Mouse (Mus musculus) WW6 (cell line): Measurements from ENCODE around the gene Prkaca.
"Not testable (repeated sequence)": the region's sequence is repeated elsewhere in the genome, so short reads cannot be mapped to it uniquely, and the experiment has no call there.

ENCODE experiments used
- DNase-seq: peaks from one replicate; pipeline ENCODE4 v3.0.0-alpha.2; 2013; ENCODE audit warnings: low read depth, low spot score

Prkaca gene

DNA sequence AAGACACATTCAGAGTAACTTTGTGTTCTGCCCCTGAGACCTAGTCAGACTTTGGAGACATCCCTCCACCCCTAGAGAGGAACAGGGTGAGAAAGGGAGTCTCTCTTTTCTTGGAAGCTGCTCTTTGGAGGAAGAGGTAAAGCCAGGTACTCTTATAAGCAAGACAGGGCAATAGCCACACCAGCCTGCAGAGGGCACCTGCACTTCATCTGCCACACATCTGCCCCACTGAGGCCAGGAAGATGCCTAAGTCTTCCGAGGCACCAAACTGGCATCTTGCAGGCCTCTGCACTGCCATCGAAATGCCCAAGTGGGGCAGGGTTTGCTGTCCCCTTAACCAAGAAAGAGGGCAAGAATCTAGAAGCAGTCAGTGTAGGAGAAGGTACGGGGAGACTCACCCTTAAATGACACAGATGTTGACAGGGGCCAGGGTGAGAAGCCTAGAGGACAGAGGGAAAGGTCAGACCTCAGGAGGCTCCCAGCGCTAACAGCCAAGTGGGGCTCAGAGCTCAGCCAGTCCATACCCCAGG is 3.4 kb downstream of the Prkaca start:
- DNase-seq, result no peak

DNA sequence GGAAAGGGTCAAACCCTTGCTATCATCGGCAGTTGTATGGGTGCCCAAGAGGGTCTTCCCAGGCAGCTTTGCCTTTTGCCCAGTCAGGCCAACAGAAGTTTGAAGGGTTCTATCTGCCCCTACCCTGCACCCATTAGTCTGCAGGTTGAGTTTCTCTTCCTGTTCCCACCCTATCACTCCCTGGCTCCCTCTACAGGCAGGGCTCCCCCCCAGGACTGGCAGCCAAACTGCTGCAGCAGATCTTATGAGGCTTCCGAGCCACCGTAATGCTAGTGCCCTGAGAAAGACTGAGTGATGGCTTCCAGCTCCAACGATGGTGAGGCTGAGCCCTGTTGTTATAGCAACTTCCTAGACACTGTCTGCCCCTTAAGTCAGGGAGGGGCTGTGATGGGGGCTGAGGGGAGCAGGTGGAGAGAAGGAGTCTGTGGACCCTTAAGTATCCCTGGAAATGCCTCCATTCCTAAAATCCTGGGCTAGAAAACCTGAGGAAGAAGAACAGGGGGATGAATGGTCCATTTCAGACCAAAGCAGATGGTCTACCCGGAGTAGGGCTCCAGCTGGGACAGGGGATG is 4.1 kb downstream of the Prkaca start:
- no peak for DNase-seq

GRCm38 (mm10) chr8:83977646-83978045 is 4.9 kb downstream of the Prkaca start:
- DNase-seq, result no peak

GRCm38 (mm10) chr8:83978200-83978599 is 5.4 kb downstream of the Prkaca start:
- DNase-seq, result no peak

DNA sequence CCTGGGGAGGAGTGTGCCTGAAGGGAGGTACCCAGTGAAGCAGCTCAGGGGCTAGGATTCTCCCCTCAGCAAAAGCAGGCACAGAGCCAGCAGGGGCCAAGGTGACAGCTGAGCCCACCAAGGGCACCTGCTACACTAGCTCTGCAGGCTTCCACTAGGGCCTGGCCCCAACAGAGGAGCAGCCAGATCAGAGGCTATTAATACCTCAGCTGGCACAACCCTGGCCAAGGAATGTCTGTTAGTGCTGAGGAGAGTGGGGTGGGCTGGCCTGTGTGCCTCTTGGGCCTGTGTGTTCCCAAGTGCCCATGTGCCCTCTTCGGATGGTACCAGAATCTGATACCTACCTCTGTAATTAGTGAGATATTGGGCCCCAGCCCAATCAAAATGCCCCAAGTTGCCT is 7.5 kb downstream of the Prkaca start:
- DNase-seq, result no peak

DNA sequence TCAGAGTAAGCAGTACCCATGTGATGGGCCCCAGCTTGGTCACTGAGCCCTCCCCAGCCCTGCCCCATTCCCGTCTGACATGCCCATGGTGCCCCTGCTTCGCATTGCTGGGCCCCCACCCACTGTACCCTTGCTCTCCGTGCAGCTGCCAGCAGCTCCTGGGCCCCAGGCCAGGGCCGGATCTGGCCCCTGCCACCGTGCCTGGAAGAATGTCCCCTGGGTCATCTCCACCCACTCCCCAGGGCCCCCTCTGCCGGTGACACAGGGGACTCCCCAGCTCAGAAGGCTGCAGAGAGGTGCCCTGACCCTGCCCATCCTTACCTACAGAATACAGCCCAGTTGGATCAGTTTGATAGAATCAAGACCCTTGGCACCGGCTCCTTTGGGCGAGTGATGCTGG is 8.1 kb downstream of the Prkaca start:
- DNase-seq, result no peak

- DNase-seq, result no peak
Measured at GRCm38 (mm10) chr8:83981533-83981932, 8.7 kb downstream of the Prkaca start.

DNA sequence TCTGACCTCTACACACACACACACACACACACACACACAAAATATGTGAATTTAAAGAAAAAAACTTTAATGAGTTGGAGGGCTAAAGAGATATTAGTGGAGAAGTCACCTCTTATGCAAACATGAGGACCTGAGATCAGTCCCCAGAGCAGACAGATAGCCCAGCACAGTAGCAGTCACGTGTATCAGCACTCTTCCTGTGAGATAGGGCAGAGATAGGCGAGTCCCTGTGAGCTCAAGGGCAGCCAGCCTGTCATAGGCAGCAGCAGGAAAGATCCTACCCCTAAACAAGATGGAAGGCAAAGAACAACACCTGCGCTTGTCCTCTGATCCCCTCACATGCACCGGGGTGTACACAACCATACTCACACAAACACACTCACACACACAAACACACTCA is 9.7 kb downstream of the Prkaca start:
- DNase-seq, result no peak

- DNase-seq, result not testable (repeated sequence)
Measured at GRCm38 (mm10) chr8:83983222-83983621, 10.4 kb downstream of the Prkaca start.

DNA sequence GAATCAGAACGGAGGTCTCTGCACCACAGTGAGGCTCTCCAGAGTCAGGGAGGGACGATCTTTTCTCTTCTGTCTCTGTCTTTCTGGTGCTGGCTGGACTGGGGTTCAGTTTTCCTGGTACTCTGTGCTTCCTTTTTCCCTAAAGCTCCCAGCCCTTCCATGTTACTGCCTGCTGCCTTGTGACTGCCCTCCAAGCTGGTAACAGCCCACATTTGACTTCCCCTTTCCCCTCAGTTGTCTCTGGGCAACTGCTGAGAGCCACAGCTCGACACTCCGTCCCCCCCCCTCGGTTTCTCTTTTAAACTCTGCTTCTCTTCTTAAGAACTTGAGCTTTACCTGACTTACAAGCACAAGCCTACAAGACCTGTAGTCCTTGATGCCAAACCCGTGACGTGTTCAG is 16.4 kb downstream of the Prkaca start:
- no peak for DNase-seq

DNA sequence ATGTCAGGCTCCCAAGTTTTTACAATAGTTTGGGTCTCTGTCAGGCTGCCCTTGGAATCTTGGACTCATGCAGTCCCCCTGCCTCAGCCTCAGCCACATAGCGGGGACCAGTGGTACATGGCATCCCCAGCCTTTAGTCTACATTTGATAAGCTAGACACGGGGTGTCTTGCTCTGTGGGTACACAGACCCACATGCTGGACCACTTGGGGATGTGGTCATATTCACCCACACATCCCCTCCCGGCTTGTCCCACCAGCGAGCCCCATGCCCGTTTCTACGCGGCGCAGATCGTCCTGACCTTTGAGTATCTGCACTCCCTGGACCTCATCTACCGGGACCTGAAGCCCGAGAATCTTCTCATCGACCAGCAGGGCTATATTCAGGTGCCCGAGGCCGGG is 17.4 kb downstream of the Prkaca start:
- DNase-seq, result no peak

- no peak for DNase-seq
Measured at GRCm38 (mm10) chr8:83992488-83992887, 19.7 kb downstream of the Prkaca start.

GRCm38 (mm10) chr8:83994030-83994429 is 21.2 kb downstream of the Prkaca start:
- no peak for DNase-seq

DNA sequence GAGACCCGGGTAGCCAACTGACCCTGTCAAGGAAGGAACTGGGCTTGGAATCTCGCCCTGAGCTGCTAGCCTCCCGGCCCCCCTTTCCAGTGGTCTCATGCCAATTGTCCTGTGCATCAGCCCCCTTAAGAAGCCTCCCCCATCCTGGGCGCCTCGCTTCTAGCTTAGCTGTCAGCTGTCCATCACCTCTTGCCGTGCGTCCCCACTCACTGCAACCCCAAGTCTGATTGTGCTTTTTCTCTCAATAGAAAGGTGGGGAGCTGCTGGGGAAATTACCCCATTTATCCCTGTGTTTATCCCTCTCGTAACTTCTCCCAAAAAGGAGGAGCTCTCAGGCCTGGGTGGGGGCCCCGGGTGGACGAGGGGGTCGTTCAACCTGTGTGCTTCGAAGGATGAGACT is 23.2 kb downstream of the Prkaca start:
- no peak for DNase-seq

DNA sequence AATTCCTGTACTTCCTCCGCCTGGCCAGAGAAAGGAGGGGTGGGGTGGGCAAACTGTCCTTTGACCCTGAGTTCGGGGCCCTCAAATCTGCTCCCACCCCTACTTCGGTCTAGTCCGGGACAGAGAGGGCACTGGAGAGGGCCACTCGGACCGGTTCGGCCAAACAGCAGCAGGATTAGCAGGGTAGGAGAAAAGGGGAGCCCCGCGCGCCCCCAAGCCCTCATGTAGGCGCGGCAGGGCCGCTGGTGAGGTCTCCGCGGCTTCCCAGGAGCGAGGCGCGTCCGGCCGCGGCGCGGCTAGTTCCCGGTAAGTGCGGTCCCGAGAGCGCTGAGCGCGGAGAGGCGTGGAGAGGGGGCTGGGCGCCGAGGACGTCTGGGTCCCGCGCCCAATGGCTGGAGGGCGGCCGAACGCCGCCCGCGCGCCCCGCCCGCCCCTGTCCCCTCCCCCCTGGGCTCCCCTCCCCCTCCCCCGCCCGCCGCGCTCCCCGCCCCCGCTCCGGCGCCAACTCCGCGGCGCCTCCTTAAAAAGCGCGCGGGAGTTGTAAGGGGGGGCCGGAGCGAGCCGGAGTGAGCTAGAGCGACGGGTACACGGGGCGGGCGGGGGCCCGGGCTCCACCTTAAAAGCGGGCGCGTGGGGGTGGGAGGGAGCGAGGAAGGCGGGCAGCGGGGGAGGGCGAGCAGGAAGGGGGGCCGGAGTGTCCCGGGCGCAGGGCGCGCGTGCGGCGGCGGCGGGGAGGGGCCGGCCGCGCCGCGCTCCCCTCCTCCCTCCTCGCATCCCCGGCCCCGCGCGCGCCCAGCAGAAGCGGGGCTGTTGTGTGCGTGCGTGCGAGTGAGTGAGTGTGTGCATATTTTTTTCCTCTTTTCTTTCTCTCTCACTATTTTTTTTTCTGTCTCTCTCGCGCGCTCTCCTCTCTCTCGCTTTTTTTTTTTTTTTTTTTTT is 24.0 kb downstream of the Prkaca start:
- DNase-seq, result no peak

GRCm38 (mm10) chr8:83997511-83998141 is 24.8 kb downstream of the Prkaca start, which contains the start of gene Samd1:
Gene Samd1, plus strand, starts transcription at chr8:83997672.
- no peak for DNase-seq

DNA sequence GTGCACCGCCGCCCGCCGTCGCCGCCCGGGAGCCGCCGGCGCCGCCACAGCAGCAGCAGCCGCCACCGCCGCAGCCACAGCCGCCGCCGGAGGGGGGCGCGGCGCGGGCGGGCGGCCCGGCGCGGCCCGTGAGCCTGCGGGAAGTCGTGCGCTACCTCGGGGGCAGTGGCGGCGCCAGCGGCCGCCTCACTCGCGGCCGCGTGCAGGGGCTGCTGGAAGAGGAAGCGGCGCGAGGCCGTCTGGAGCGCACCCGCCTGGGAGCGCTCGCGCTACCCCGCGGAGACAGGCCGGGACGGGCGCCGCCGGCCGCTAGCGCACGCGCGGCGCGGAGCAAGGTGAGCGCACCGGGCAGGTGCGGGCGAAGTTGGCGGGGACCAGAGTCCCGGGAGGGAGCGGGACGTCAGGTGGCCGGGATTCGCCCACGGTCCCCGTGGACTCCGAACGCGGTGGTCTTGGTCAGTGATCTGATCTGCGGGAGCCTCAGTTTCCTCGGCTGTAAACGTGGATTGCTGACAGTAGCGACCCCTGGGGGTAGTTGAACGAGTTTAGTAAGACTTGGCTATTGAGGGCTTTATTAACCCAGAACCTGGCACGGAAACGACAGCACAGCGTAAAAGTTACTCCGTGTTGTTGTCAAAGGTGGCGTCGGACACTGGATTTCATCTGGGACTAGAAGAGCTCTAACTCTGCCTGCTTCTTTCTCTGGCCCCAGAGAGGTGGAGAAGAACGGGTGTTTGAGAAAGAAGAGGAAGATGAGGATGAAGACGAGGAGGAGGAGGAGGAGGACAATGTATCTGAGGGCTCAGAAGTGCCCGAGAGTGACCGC is 25.7 kb downstream of the Prkaca start:
- peak; percentile 69 for DNase-seq

DNA sequence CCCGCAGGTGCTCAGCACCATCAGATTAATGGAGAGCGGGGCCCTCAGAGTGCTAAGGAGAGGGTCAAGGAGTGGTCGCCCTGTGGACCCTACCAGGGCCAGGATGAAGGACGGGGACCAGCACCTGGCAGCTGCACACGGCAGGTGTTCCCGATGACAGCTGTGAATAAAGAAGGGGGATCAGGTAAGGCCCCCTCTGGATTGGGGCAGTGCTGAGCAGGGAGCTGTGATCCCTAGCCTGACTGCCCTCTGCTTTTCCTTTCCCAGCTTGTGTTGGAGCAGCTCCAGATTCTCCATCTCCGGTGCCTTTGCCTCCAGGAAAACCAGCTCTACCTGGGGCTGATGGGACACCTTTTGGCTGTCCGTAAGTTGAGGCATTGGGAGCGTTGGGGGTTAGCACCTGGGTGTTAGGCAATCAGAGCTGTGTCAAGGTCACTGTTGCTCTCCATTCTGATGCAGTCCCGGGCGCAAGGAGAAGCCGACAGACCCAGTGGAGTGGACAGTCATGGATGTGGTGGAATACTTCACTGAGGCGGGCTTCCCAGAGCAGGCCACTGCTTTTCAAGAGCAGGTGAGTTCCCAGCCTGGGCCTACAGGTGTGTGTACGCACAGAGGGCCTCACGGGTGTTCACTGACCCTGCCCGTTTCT is 26.4 kb downstream of the Prkaca start:
- DNase-seq, result no peak

DNA sequence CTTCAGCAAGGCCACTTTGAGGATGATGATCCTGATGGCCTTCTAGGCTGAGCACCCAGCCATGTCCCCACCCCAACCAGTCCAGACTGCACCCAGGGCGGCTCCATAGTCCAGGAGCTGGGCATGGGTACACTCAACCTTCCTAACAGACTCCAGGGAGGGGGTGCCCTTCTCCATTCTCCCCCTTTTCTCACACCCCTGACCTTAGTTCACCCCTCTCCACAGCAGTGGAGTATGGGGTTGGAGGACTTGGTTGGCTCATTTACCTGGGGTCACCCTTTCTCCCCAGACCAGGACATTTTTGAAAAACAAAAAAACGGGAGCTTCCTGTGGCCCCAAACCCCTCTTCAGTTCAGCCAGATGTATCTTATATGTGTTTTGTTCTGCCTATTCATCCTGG is 27.0 kb downstream of the Prkaca start:
- no peak for DNase-seq

DNA sequence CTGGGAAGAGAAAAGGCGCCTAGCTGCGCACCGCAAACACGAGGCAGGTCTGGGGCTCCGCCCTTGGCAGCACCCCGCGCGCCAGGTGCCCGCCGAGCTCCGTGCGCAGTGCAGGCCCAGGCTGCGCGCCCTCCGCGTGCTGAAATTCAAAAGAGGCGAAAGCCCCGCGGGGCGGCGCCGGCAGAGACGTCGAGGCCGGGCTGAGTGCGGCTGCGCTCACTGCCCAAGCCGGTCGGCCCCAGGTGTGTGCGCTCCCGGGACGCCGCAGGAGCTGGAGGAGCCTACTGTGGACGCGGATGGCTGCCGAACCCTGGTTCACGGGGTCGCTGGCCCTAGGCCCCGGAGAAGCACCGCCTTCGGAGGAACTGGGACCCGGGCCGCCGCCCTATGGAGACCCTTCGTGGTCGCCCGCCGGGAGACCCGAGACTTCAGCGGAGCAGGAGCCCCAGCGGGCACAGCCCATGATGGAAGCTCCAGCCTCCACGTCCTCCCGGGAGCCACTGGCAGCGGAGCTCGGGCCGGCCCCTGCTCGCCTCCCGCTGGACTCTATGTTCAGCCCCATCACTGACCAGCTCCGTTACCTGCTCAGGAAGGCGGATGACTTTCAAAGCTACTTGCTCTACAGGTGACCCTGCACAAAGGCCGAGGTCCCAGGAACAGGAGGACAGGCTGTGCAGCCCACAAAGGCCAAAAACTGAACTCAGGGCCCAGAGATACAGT is 28.6 kb downstream of the Prkaca start, which contains the start of gene 1700067K01Rik:
TSS of gene 1700067K01Rik (plus strand) at position 222 of the 720 bp plus-strand sequence.
- peak; percentile 55 for DNase-seq
